Mouse (Mus musculus) liver, adult 2 months (tissue): Measurements from ENCODE around the gene Espn.

Experiments
- CTCF ChIP-seq: fragments of 200-500 bp; IDR thresholded peaks from 2 replicates; pipeline ENCODE4 v1.5.1; 2011; ENCODE audit warnings: low read depth, low read length, control low read depth
- POLR2A ChIP-seq: fragments of 200-500 bp; IDR thresholded peaks from 2 replicates; pipeline ENCODE4 v1.6.1; 2011; ENCODE audit warnings: low read length, control low read depth; ENCODE audit not compliant: insufficient read depth; ENCODE audit errors: extremely low read depth

- no peak for TF ChIP-seq CTCF
- TF ChIP-seq POLR2A, result no peak
These were observed 50.2 kb downstream of the Espn start for GRCm38 (mm10) chr4:152101921-152102320.
